Mouse (Mus musculus) T-helper 1 cell (primary cell): ENCODE data around the gene Tnni3.

Experiments used
- in situ Hi-C: fragments of 300-600 bp; cut with MboI, MseI; formaldehyde crosslinking; loops from one replicate; pipeline ENCODE4 v1.15.1; 2025; ENCODE audit warnings: high pct_unique_total_duplicates

Tnni3 gene

GRCm38 (mm10) chr7:4499034-4499433 lies 25.0 kb downstream of the Tnni3 start:
- in situ Hi-C loops = no loop called here

DNA sequence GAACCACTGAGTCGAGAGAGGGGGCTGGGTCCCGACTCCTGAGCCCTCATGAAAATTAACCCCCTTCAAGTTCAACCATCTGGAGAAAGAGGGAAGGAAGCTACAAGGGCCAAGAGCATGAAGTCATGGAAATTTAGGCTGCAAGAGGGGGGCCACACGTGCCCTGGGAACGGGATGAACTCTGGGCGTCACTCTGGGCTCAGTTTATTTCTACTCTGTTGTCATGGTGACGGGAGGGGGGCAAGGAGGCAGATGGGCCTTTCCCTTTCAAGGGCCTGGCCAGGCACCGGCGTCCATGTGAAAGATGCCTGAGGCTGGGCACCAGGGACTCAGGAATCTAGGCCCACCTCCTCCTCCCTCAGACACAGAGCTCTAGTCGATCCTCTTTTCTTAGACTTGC lies 25.8 kb downstream of the Tnni3 start:
- in situ Hi-C loops = no loop called here

- in situ Hi-C loops = no loop called here
These were observed 26.6 kb downstream of the Tnni3 start for GRCm38 (mm10) chr7:4497271-4497903.

DNA sequence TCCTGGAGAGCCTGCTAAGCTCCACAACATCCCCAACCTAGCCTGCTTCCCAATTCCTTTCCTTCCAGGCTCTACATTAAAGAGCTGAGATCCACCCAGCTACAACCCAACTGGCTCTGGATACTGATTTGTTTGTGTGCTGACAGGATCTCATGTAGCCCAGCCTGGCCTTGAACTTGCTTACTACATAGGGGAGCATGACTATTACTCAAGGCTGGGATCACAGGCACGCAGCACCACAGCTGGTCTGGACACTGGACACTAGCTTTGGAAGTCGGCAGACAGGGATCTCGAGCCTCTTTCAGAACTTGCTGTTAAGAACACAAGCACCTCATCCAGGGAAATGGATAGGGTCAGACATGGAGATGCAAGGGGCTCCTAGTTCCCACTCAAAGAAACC lies 27.6 kb downstream of the Tnni3 start:
- in situ Hi-C loops = no loop called here

DNA sequence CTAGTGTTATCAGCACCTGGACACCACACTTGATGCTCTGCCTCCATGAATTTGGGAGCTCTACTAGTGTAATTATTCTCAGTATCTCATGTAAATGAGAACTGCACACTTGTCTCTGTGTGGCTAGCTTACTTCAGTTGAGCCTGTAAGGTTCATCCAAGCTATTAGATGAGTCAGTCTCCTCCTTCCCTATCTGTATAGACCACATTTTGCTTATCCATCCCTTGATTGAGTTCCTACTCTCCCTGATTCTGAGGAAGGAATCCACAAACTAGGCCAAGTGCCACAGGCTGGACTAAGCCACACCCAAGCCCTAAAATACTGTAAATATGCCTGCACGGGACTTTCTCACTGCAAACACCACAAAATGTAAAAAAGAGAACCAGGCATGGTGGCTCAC lies 30.0 kb downstream of the Tnni3 start:
- in situ Hi-C loops = no loop called here

DNA sequence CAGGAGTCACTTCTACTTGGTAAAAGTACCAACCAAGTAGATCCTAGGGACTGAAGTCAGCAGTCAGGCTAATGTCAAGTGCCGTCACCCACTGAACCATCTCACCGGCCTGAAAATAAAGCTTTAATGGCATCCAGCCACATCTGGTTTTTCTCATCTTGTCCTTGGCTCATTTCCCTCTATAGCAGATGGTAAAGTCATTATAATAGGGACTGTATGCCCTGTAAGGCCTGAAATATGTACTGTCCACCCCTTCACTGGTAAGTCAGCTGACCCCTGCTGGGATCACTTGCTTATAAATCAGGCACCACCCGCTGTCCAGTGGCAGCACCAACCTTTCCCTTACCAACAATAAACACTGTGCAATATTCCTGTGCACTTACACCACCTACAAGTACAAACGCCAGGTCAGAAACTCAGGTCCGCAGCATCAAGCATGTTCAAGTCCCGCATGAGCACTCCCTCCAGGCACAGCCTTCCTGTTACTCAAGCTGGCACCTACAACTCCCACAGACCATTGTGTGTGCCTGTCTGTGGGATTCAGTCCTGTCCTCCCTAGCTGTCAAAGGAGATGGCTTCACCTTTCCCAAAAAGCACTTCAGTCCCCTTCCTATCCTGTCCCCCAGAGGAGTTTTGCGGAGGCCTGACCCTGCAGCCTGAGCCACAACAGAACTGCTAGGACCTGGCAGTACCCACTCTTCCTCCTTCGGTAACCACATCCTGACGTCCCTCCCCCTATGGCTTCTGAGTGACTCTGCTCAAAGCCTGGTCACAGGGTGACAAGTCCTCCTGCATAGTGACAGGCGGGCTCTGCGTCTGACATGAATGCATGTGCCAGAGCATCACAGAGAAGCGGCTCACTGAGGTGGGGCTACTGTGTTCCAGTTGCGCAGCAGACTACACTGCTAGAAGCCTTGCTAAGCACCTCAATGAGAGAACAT lies 31.5 kb downstream of the Tnni3 start:
- in situ Hi-C loops = no loop called here

DNA sequence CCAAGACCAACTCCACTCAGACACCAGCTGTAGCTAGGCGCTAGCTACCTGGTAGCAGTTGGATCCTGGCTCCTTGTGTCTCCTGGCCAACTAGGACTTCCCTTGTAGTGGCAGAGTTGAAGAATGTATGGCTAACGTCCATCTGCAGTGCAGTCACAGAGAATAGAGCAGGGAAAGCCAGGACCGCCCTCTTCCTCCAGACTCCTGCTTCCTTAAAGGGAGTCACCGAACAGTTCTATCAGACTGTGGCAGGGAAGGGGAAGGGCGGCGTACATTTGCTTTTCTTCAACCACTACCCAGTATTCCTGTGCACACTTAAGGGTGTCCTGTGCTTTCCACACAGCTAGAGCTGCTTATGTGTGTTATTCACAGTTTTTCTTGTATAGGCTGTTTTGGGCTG lies 32.7 kb downstream of the Tnni3 start:
- in situ Hi-C loops = no loop called here

GRCm38 (mm10) chr7:4482281-4482680 lies 41.7 kb downstream of the Tnni3 start:
- in situ Hi-C loops = no loop called here

DNA sequence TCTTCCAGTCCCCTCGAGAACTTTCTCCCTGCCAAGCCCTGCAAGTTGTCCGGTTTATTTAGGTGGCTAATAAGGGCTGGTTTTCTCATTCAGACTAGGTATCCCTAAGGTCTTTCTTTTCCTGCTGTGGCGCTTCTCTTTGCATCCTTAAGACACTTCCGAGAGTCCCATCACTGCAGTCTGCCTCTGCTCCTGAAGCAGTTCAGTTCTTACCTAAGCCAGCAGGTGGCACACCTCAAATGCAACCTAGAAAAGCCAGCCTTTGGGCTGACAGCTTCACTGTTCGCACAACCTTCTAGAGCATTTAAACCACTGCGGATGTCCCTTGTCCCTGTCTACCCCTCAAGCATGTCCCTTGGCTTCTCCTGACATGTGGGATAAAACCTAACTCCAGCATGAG lies 44.4 kb downstream of the Tnni3 start:
- in situ Hi-C loops = no loop called here

GRCm38 (mm10) chr7:4478796-4479291 lies 45.2 kb downstream of the Tnni3 start:
- in situ Hi-C loops = no loop called here

DNA sequence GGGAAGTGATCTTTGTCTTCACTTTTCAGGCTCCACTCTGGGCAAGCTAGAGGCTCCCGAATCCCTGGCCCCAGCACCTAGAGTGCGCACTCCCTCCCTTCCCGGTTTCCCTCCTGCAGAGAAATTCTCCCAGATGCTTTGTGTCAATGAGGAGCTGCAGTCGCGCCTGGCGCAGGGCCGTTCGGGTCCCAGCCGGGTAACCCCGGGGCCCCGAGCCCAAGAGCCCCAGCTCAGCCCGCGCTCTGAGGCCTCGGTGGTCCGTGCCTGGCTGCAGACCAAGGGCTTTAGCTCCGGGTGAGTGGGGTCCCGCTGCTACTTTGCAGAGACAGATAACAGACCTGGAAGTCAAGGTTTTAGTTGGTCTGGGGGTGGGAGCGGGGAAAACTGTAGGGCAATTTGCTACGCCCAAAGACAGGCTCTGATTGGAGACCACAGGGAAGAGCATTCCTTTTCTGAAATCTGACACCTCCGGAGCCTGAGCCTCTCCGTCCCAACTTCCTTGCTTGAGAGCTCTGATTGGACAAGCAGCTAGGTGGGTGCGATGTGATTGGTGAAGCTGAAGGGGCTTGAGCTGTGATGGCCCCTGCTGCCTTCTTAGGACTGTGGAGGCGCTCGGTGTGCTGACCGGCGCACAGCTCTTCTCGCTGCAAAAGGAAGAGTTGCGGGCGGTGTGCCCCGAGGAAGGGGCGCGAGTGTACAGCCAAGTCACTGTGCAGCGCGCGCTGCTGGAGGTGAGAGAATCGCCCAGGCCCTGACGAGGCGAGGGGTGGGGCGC lies 45.8 kb downstream of the Tnni3 start:
- in situ Hi-C loops = no loop called here

DNA sequence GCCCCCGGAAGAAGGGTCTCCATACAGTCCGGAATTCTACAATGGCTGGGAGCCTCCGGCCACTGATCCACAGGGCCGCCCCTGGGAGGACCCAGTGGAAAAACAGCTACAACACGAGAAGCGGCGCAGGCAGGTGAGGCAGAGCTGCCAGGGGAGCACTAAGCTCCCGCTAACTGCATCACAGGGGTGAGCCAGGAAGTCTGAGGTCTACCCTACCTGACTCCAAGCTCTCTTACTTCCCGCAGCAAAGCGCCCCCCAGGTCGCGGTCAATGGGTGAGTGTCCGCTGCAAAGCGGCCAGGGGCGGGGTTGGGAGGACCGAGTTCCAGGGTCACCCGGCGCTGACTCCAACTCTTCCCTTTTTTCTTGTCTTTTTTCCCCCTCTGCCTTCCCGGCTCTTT lies 50.1 kb downstream of the Tnni3 start:
- in situ Hi-C loops = no loop called here

DNA sequence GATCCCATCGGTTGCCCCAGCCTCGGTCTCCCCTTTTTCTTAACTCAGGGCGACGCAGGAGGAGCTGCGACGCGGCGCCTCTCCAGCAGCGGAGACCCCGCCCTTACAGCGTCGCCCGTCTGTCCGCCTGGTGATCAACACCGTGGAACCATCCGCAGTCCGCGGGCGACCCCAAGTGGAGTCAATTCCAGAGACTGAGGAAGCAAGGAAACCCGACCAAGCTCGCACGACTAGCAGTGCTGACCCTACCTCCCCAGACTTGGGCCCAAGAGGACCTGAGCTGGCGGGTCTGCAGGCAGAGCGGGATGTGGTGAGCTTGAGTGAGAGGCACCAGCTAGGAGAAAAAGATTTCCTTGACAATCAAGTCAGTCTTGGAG lies 52.9 kb downstream of the Tnni3 start:
- in situ Hi-C loops = no loop called here

DNA sequence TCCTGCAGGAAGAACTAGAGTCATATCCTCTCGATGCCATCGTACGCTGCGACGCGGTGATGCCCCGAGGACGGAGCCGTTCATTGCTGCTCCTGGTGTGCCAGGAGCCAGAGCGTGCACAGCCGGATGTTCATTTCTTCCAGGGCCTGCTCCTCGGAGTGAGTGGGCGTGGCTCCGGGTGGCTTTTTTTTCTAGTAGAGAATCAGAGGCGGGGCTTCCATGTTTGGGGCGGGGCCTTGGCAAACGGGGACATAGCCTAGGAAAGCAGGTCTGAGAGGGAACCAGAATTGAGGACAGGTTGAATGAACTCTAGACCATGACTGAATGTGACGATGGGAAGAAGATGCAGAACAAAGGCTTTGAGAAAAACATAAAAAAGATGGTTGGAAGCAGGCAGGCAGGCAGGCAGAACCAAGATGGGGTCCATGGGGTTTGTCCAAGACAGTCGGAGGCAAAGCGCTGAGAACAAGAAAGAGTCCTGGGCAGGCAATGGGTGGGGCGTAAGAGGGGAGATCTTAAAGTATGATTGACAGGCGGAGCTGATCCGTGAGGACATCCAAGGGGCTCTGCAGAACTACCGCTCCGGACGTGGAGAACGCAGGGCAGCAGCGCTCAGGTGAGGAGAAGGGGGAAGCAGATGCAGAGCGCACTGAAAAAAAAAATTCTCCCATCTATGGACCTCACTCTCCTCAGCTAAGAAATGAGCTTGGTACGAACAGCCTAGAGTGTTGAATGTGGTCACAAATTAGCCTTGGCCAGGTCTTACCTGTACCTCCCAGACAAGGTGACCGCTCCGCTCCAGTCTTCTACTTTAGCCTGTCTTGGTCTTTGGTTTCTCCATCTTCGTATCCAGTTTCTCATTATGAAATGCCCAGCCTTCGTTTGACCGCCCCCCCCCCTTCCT lies 53.5 kb downstream of the Tnni3 start:
- in situ Hi-C loops = no loop called here
